Mouse (Mus musculus) left cerebral cortex, postnatal 25 days (tissue): ENCODE results near the gene Dyrk3. TPM values are rescaled to one million over a fixed set of nuclear protein-coding genes. Genes with fewer than 3 reads are reported as not detected.

Source experiments
- DNase-seq, 2 experiments: peaks; one replicate each; pipeline ENCODE4 v3.0.0; 2022; ENCODE audit warnings: low spot score in 2 of 2, mixed read lengths in 1 of 2
- intact Hi-C: fragments of 180-260 bp; cut with DNase I; formaldehyde crosslinking; loops from one replicate; pipeline ENCODE4 v1.15.1; 2025
- total RNA-seq, 2 experiments: library from RNA; stranded (reverse); gene quantifications; 2 replicates each; pipeline ENCODE4 v1.2.3; 2021

The Dyrk3 gene
- total RNA-seq, 2 experiments from 2014 or later: 9.4 to 14.1 TPM

- DNase-seq: no peak
- intact Hi-C loops: no loop called here
Observed at GRCm38 (mm10) chr1:131091481-131091880, 46.7 kb downstream of the Dyrk3 start.

DNA sequence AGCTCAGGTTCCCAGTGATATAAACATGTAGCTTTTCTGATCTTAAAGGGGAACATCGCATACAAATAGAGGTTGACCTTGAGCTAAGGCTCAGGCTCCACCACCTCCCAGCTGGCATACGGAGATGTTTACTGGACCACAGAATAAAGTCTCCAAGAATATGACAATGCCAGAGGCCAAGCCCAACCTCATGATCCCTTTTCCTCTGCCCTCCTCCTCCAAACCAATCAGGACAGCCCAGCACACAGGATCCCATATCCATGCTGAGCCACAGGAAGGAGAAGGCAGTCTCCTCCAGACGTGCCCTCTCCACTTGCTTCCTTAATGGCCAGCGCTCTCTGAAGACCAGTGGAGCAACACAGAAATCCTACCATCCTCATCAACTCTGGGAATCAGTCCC lies 47.3 kb downstream of the Dyrk3 start:
- intact Hi-C loops: no loop called here
- DNase-seq: no peak

DNA sequence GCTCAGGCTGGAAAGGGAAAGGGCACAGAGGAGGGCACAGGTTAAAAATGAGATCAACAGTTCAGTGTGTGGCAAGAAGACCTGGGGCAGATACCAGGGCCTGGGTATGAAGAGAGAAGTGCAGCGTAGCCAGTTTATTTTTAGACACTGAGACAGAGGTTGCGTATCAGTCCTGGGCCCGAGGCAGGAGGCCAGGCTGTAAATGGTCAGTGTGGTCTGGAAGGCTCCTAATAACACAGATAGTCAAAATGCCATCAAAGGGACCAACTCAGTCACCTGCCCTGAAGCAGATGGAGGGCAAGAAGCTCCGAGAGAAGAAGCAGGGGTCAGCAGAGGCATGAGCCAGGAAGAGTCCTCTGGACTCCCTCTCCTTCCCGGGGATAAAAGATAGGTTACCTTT lies 47.9 kb downstream of the Dyrk3 start:
- intact Hi-C loops: no loop called here
- no peak for DNase-seq

DNA sequence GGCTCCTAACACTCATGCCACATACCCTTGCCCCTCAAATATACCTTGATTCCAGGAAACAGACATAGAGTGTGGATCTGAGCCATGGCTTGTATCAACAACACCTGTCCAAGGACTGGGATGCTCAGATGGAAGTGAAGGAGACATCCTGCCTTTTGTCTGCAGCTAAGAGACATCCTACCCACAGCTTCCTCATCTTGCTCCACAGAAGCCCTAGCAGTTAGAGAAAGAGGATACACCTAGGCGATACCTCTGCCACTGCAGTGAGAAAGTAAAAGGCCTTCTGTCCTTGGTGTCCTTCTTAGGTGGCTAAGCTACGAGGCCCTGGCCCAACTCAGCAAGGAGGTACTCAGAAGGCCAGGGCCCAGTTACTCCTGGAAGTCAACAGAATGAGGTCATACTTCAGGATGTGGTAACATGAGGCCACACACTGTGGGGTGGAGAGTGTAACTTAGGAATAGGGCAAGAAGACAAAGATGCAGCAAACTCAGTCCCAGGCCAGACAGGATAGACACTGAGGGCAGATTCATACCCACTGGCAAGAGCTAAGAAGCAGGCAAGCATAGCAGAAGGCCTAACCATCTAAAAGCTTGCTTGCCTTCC lies 48.5 kb downstream of the Dyrk3 start:
- no peak for DNase-seq
- intact Hi-C loops: no loop called here

DNA sequence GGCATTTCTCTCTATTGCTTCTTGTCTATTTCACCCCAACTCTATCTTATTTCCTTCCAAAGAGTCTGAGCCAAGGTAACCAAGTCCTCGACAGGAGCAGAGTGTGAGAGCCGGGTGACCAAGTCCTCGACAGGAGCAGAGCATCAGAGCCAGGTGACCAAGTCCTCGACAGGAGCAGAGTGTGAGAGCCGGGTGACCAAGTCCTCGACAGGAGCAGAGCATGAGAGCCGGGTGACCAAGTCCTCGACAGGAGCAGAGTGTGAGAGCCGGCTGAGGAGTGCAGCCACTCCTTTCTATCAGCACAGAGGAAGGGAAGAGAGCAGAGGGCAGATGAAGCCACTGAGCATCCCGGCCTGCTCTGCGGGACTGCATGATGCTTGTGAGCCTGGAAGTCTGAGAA lies 49.6 kb downstream of the Dyrk3 start:
- DNase-seq: no peak
- intact Hi-C loops: no loop called here

- intact Hi-C loops: no loop called here
- no peak for DNase-seq
Observed at GRCm38 (mm10) chr1:131086907-131087306, 51.2 kb downstream of the Dyrk3 start.

DNA sequence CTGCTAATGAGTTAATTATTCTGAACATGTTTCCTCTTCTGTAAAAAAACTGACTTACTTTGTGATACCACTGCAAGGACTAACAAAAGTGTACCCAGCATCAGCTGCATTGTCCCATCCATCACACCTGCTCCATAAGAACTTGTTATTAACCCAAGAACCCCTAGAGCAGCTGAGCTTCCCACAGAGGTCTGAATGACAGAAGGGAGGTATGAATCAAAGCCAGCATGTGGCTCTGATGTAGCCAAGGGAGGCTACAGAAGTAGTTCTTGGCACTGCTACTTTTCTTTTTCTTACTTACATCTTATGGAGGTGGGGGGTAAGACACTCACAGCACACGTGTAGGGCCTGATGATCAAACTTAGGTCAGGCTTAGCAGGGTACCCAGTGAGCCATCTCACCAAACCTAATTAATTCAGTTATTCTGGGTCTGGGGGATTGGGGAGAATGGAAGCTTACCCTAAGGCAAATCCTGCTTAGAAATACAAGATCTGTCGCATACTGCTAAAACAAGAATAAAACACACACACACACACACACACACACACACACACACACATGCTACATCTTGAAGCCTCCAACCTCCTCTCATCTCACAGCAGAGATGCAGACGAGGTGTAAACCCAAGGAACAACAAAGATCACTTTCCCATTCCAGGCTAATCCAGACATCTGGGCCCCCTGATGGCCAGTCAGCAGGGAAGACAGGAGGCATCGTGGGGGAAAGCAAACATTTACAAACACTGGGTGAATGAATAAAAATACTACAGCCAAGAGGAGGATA lies 52.0 kb downstream of the Dyrk3 start:
- DNase-seq: no peak
- intact Hi-C loops: no loop called here

DNA sequence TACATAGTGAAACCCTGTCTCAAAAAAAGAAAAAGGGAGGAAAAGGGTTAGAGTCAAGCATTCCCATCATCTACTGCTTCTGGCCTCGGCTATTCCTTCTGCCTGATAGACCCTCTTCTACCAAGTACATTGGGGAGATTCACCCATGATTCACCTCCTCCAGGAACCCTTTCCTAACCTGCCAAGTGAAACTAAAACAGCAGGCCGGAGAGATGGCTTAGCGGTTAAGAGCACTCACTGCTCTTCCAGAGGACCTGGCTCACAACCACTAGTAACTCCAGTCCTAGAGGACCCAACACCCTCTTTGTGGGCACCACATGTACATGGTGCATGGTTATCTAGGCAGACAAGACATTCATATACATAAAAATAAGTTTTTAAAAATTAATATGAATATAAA lies 52.9 kb downstream of the Dyrk3 start:
- DNase-seq: no peak
- intact Hi-C loops: no loop called here

GRCm38 (mm10) chr1:131084289-131084688 lies 53.9 kb downstream of the Dyrk3 start:
- DNase-seq: no peak
- intact Hi-C loops: no loop called here

DNA sequence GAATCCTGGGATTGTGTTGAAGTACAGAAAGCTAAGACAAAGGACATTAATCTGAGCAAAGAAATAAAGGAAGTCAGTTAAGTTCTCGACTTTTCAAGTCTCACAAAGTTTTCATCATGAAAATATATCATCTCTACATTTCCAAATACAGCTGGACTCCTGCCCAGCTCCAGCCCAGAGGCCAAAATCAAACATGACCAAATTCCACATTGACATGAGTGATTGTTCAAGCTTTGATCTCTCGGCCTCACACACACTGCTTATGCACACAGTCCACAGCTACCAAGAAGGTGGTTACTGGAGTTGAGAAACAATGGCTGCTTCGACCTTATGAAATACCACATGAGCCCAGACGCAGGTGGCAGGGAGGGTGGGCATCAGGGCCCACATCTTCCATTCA lies 54.5 kb downstream of the Dyrk3 start:
- intact Hi-C loops: no loop called here
- no peak for DNase-seq

GRCm38 (mm10) chr1:131083122-131083521 lies 55.0 kb downstream of the Dyrk3 start:
- intact Hi-C loops: no loop called here
- no peak for DNase-seq

DNA sequence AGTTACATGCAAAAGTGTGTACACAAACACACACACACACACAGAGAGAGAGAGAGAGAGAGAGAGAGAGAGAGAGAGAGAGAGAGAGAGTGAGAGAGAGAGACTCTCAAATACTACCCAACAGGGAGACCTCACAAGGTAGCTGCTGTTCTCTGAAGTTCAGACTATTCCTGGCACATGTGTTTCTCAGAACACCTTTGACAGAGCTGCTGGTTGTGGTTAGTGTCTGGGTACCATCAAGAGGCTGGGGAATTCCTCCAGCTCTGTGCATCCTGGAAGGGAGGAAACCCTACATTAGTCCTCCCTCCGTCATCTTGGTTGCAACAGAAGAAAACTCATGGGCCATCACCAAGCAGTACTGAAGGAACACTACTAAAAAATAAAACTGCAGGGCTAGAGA lies 57.5 kb downstream of the Dyrk3 start:
- DNase-seq: no peak
- intact Hi-C loops: no loop called here

DNA sequence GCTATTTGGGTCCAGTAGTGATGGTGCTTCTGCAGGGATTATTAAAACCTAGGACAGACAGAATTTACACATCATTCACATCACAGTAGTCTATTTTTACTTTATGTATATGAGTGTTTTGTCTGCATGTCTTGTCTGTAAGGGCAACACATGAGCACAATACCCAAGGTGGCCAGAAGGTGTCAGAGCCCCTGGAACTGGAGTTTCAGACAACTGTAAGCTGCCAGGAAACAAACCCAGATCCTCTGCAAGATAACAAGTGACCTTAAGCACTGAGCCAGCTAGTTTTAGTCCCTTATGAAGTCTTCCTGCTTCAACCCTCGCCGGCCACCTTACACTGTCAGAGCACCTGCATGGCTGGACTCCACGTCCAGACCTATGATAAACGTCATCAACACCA lies 58.4 kb downstream of the Dyrk3 start:
- DNase-seq: no peak
- intact Hi-C loops: no loop called here

GRCm38 (mm10) chr1:131078761-131079330 lies 59.3 kb downstream of the Dyrk3 start:
- peak; percentile 70 to 84 for DNase-seq
- intact Hi-C loops: no loop called here

Other genes starting within 250 kb of the Dyrk3 start
- not detected for gene Il20, start 226.9 kb downstream of the Dyrk3 start, total RNA-seq
- gene Il19, start 198.2 kb downstream of the Dyrk3 start, total RNA-seq: not detected
- not detected for gene Il10, start 118.5 kb downstream of the Dyrk3 start, total RNA-seq
- gene Mapkapk2, start 40.5 kb downstream of the Dyrk3 start, total RNA-seq: 10 to 100 TPM; 25.8 to 28.3 TPM
- 10 to 100 TPM; 34.1 to 36.7 TPM for gene Eif2d, start 14.8 kb upstream of the Dyrk3 start, total RNA-seq
- 10 to 100 TPM; 24.0 to 25.3 TPM for gene Rassf5, start 106.9 kb upstream of the Dyrk3 start, total RNA-seq
- 1 to 10 TPM; 1.4 to 1.7 TPM for gene Ikbke, start 141.3 kb upstream of the Dyrk3 start, total RNA-seq